Mouse (Mus musculus): ENCODE measurements around the gene Pls1. TPM values are rescaled to one million over a fixed set of nuclear protein-coding genes. Genes with fewer than 3 reads are reported as not detected.

The Pls1 gene
- polyA plus RNA-seq, 1 experiment from 2014 or later: 45.6 TPM

GRCm38 (mm10) chr9:95801610-95802451 is 43.3 kb downstream of the Pls1 start:
- Histone ChIP-seq H3K9me3 (ENCODE audit: control insufficient read depth, low read length) (no peaks in the 10 kb centered on the region), H3K9ac (ENCODE audit: low read length) (no peak overlapping the region), H3K4me1 (replicated peaks; ENCODE audit: control insufficient read depth, insufficient read depth) (no peaks in the 10 kb centered on the region), H3K27ac (replicated peaks) (peak overlapping the region; percentile 79), H3K27me3 (ENCODE audit: control insufficient read depth, insufficient read depth, low read length) (no peaks in the 10 kb centered on the region), H3K4me3 (ENCODE audit: low read depth, low read length) (no peak overlapping the region), H3K36me3 (ENCODE audit: control insufficient read depth, insufficient read depth, low read length) (no peaks in the 10 kb centered on the region), H3K4me2 (replicated peaks; ENCODE audit: low read depth) (no peak overlapping the region)
- ATAC-seq (ENCODE audit: low FRiP score, low TSS enrichment): peak; percentile 95
- TF ChIP-seq EP300 (optimal IDR thresholded peaks at IDR 0.05) (no peak), CTCF (IDR thresholded peaks at IDR 0.05; ENCODE audit: low read depth) (no peak)
- 34% methylated on average over 10 of the region's 10 CpGs for WGBS
- DNase-seq (ENCODE audit: low spot score): peak; percentile 46

- DNase-seq (ENCODE audit: low spot score) (no peak), ATAC-seq (ENCODE audit: low FRiP score, low TSS enrichment) (no peak)
- Histone ChIP-seq H3K9ac (ENCODE audit: low read length) (no peak overlapping the region), H3K4me2 (replicated peaks; ENCODE audit: low read depth) (no peak overlapping the region), H3K27ac (replicated peaks) (peak overlapping the region; percentile 59; the same call in 1 of the 2 replicates), H3K4me3 (ENCODE audit: low read depth, low read length) (no peak overlapping the region), H3K9me3 (ENCODE audit: control insufficient read depth, low read length) (no peaks in the 10 kb centered on the region), H3K36me3 (ENCODE audit: control insufficient read depth, insufficient read depth, low read length) (no peaks in the 10 kb centered on the region), H3K27me3 (ENCODE audit: control insufficient read depth, insufficient read depth, low read length) (no peaks in the 10 kb centered on the region), H3K4me1 (replicated peaks; ENCODE audit: control insufficient read depth, insufficient read depth) (no peaks in the 10 kb centered on the region)
- TF ChIP-seq CTCF (IDR thresholded peaks at IDR 0.05; ENCODE audit: low read depth) (peak; percentile 38), EP300 (optimal IDR thresholded peaks at IDR 0.05) (no peak)
- WGBS: 88% methylated on average over 2 of the region's 2 CpGs
Observed at GRCm38 (mm10) chr9:95796323-95796722, 48.8 kb downstream of the Pls1 start.

- TF ChIP-seq CTCF (IDR thresholded peaks at IDR 0.05; ENCODE audit: low read depth) (no peak), EP300 (optimal IDR thresholded peaks at IDR 0.05) (no peak)
- Histone ChIP-seq H3K4me1 (replicated peaks; ENCODE audit: control insufficient read depth, insufficient read depth) (no peaks in the 10 kb centered on the region), H3K4me2 (replicated peaks; ENCODE audit: low read depth) (no peak overlapping the region), H3K9me3 (ENCODE audit: control insufficient read depth, low read length) (no peaks in the 10 kb centered on the region), H3K36me3 (ENCODE audit: control insufficient read depth, insufficient read depth, low read length) (no peaks in the 10 kb centered on the region), H3K27me3 (ENCODE audit: control insufficient read depth, insufficient read depth, low read length) (no peaks in the 10 kb centered on the region), H3K4me3 (ENCODE audit: low read depth, low read length) (no peak overlapping the region), H3K27ac (replicated peaks) (peak overlapping the region; percentile 89), H3K9ac (ENCODE audit: low read length) (no peak overlapping the region)
- ATAC-seq (ENCODE audit: low FRiP score, low TSS enrichment): peak; percentile 79
- WGBS: 64% methylated on average over 5 of the region's 5 CpGs
- no peak for DNase-seq (ENCODE audit: low spot score)
Observed at GRCm38 (mm10) chr9:95795844-95796243, 49.3 kb downstream of the Pls1 start.

- no peak overlapping the region for H3K4me2 ChIP-seq (replicated peaks; ENCODE audit: low read depth)
- no peak overlapping the region for H3K9ac ChIP-seq (ENCODE audit: low read length)
- TF ChIP-seq EP300 (optimal IDR thresholded peaks at IDR 0.05): no peak
- no peak for TF ChIP-seq CTCF (IDR thresholded peaks at IDR 0.05; ENCODE audit: low read depth)
- no peaks in the 10 kb centered on the region for H3K36me3 ChIP-seq (ENCODE audit: control insufficient read depth, insufficient read depth, low read length)
- H3K4me1 ChIP-seq (replicated peaks; ENCODE audit: control insufficient read depth, insufficient read depth): no peaks in the 10 kb centered on the region
- ATAC-seq (ENCODE audit: low FRiP score, low TSS enrichment): peak; percentile 96
- no peak for DNase-seq (ENCODE audit: low spot score)
- no peak overlapping the region for H3K4me3 ChIP-seq (ENCODE audit: low read depth, low read length)
- WGBS: 73% methylated on average over 2 of the region's 2 CpGs
- no peaks in the 10 kb centered on the region for H3K9me3 ChIP-seq (ENCODE audit: control insufficient read depth, low read length)
- no peaks in the 10 kb centered on the region for H3K27me3 ChIP-seq (ENCODE audit: control insufficient read depth, insufficient read depth, low read length)
- peak overlapping the region; percentile 89 for H3K27ac ChIP-seq (replicated peaks)
Observed at GRCm38 (mm10) chr9:95795077-95795784, 49.9 kb downstream of the Pls1 start.

- WGBS: 52% methylated on average over 15 of the region's 15 CpGs
- TF ChIP-seq CTCF (IDR thresholded peaks at IDR 0.05; ENCODE audit: low read depth) (no peak), EP300 (optimal IDR thresholded peaks at IDR 0.05) (no peak)
- peak; percentile 56; the same call in 1 of the 2 replicates for ATAC-seq (ENCODE audit: low FRiP score, low TSS enrichment)
- no peak for DNase-seq (ENCODE audit: low spot score)
- Histone ChIP-seq H3K4me2 (replicated peaks; ENCODE audit: low read depth) (no peak overlapping the region), H3K27ac (replicated peaks) (no peak overlapping the region; the same call in 1 of the 2 replicates), H3K36me3 (ENCODE audit: control insufficient read depth, insufficient read depth, low read length) (no peaks in the 10 kb centered on the region), H3K9ac (ENCODE audit: low read length) (no peak overlapping the region), H3K9me3 (ENCODE audit: control insufficient read depth, low read length) (no peaks in the 10 kb centered on the region), H3K4me1 (replicated peaks; ENCODE audit: control insufficient read depth, insufficient read depth) (no peaks in the 10 kb centered on the region), H3K4me3 (ENCODE audit: low read depth, low read length) (no peak overlapping the region), H3K27me3 (ENCODE audit: control insufficient read depth, insufficient read depth, low read length) (no peaks in the 10 kb centered on the region)
Observed at GRCm38 (mm10) chr9:95793986-95794744, 50.9 kb downstream of the Pls1 start.

All from stomach, postnatal 0 days (tissue).